In the genomic region with DNA sequence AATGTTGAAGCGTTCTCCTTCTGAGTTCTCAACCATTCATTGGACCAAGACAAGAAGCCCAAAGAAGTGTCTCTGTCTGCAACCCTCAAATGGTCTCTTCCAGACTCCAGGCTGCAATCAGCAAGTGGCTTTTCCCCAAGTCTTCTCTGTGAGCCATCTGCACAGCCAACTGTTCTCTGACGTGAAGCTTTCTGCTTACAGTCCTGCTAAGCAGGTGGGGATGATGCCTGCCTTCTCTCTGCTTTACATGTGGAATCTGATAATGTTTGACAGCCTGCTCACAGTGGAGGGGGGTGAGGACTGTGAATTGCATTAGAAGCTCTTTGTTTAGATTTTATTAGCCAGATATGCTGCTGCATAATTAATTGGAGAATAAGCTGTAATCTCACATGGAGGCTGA, we compare ENCODE assay signal across 11 mouse cellular contexts.
DNase-seq lines count a peak whose midpoint lies in the region; ATAC-seq and TF ChIP-seq lines count a peak whose summit lies in the region.
"Had no signal": no experiment of that assay in that cellular context is flagged by ENCODE, and none has a peak within 500 bp of the region (broad histone marks: within the 10 kb centered on the region; RNA-seq: fewer than 3 reads in every experiment).

No protein-coding gene starts in this region.

- no peaks in the 10 kb centered on the region for H3K27me3 ChIP-seq in heart, adult 2 months (ENCODE audit: control insufficient read depth, insufficient read depth, low read length)
- H3K27me3 ChIP-seq: limb, embryonic 12.5 days had no signal

- H3K79me2 ChIP-seq in heart, adult 2 months (replicated peaks; ENCODE audit: control insufficient read depth, insufficient read depth, low read length): no peaks in the 10 kb centered on the region

- TF ChIP-seq POLR2A in heart, adult 2 months (IDR thresholded peaks at IDR 0.05; ENCODE audit: insufficient read depth, low read depth, low read length): no peak

- no peak for TF ChIP-seq EP300 in heart, adult 2 months (IDR thresholded peaks at IDR 0.05; ENCODE audit: insufficient read depth, low read depth, low read length)

- TF ChIP-seq CTCF in heart, adult 2 months (IDR thresholded peaks at IDR 0.05): no peak

- ATAC-seq in cerebellum, adult (ENCODE audit: insufficient number of reproducible peaks, low FRiP score, low TSS enrichment): peak; percentile 74; the same call in 1 of the 2 replicates
- no peak for ATAC-seq in megakaryocyte progenitor cell, adult 5-6 weeks (replicated peaks; ENCODE audit: poor library complexity)

- no peak overlapping the region for H3K4me3 ChIP-seq in heart, adult 2 months
- H3K4me3 ChIP-seq: limb, embryonic 12.5 days had no signal

- H3K36me3 ChIP-seq in heart, adult 2 months (ENCODE audit: control insufficient read depth, insufficient read depth, low read length): no peaks in the 10 kb centered on the region
- H3K36me3 ChIP-seq: limb, embryonic 12.5 days had no signal

- H3K27ac ChIP-seq in heart, adult 2 months: no peak overlapping the region
- H3K27ac ChIP-seq: limb, embryonic 12.5 days had no signal

- WGBS in heart, adult 2 months: 68% methylated on average over 2 of the region's 2 CpGs

- H3K9ac ChIP-seq in heart, adult 2 months (ENCODE audit: low read depth, low read length): no peak overlapping the region
- H3K9ac ChIP-seq: limb, embryonic 12.5 days had no signal

- intact Hi-C loops in heart, adult 2 months (cut with DNase I): no loop called here

- no peaks in the 10 kb centered on the region for H3K4me1 ChIP-seq in heart, adult 2 months (ENCODE audit: control insufficient read depth, insufficient read depth, low read length)
- H3K4me1 ChIP-seq: limb, embryonic 12.5 days had no signal

- peak; percentile 96 for DNase-seq in brain, adult 2 months (ENCODE audit: low read depth, low spot score)
- peak; percentile 22 to 27 for DNase-seq in frontal cortex, postnatal 10 days (ENCODE audit: low spot score in 2 of 2)
- peak; percentile 57 to 70 for DNase-seq in layer of hippocampus, postnatal 36 days
- no peak for DNase-seq in gastrocnemius, postnatal 4 days (ENCODE audit: low spot score in 2 of 2)
- no peak for DNase-seq in heart, adult 2 months
- DNase-seq in B cell, adult 2 months: no peak
- DNase-seq: heart, postnatal 4 days; lung, postnatal 10 days had no signal

Comparison
In these comparisons a context has a peak if more than half of its experiments do, and no peak if none do; other contexts are left out.
1. DNase-seq: peak in brain, adult 2 months (single experiment), frontal cortex, postnatal 10 days (2 of 2) and layer of hippocampus, postnatal 36 days (2 of 2); none in gastrocnemius, postnatal 4 days (0 of 2), heart, adult 2 months (0 of 2) and B cell, adult 2 months (0 of 2).